Mouse (Mus musculus): ENCODE results near the gene Palld. TPM values are rescaled to one million over a fixed set of nuclear protein-coding genes. Genes with fewer than 3 reads are reported as not detected.
A peak's percentile ranks its signal among the peaks of the same experiment; 100 is the strongest.

Gene Palld
- polyA plus RNA-seq, 1 experiment from 2014 or later, result 84.1 TPM

DNA sequence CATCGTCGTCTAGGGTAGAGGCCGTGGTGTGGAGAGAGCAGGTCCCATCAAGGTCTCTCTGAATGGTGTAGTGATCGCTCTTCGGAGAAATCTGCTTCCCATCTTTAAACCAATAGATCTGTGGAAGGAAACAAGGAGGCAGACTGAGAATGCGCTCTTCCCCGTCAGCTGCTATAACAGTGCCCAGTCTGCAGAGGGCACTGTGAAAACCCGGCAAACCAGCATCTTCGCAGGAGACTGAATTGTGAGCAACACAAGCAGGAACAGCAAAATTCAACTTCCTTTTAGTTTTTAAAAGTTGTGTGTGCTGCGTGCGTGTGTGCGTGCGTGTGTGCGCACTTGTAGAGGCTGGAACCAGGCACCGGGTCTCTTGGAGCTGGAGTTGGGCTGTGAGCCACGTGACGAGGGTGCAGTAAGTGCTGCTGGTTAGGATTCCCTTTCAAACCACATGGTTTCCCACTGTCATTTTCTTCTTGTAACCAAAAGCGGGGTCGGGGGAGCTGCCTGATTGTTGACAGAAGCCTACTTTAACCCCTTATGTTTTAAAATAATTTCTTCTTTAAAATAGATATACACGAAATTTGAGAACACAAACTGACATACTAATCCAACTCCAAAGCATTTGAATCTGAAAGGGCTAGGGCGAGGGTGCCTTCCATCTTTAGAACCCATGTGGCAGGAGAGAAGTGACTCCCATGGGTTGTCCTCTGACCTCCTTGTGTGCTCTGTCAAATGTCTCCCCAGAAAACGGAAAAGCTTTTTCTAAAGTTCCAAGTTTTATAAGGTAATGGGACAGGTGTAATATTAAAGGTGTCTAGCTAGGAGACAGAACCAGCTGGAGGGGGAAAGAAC lies 370.3 kb downstream of the Palld start:
- no peak overlapping the region for H3K4me2 ChIP-seq (ENCODE audit: low read depth, low read length)
- peaks cover 32% of the 10 kb centered on the region for H3K36me3 ChIP-seq (ENCODE audit: control insufficient read depth, insufficient read depth, low read length)
- H3K4me3 ChIP-seq (ENCODE audit: low read length), result no peak overlapping the region
- peaks cover 2% of the 10 kb centered on the region; the same call in 1 of the 2 replicates for H3K4me1 ChIP-seq (replicated peaks; ENCODE audit: control insufficient read depth, insufficient read depth, low read length)
- no peak for ATAC-seq (ENCODE audit: low read depth)
- H3K9ac ChIP-seq (ENCODE audit: low read length), result no peak overlapping the region
- 67% methylated on average over 22 of the region's 22 CpGs for WGBS
- H3K27me3 ChIP-seq (ENCODE audit: control insufficient read depth, insufficient read depth, low read depth, low read length), result no peaks in the 10 kb centered on the region
- no peak overlapping the region for H3K27ac ChIP-seq (ENCODE audit: low read length)
- H3K9me3 ChIP-seq (ENCODE audit: control insufficient read depth, low read length), result no peaks in the 10 kb centered on the region

- peak; percentile 26; the same call in 1 of the 2 replicates for ATAC-seq (ENCODE audit: low read depth)
- Histone ChIP-seq H3K9ac (ENCODE audit: low read length) (no peak overlapping the region), H3K36me3 (ENCODE audit: control insufficient read depth, insufficient read depth, low read length) (peaks cover 31% of the 10 kb centered on the region), H3K9me3 (ENCODE audit: control insufficient read depth, low read length) (no peaks in the 10 kb centered on the region), H3K27me3 (ENCODE audit: control insufficient read depth, insufficient read depth, low read depth, low read length) (no peaks in the 10 kb centered on the region), H3K4me2 (ENCODE audit: low read depth, low read length) (no peak overlapping the region), H3K4me1 (replicated peaks; ENCODE audit: control insufficient read depth, insufficient read depth, low read length) (peaks cover 2% of the 10 kb centered on the region; the same call in 1 of the 2 replicates), H3K4me3 (ENCODE audit: low read length) (no peak overlapping the region), H3K27ac (ENCODE audit: low read length) (no peak overlapping the region)
- 71% methylated on average over 6 of the region's 6 CpGs for WGBS
These were observed 373.8 kb downstream of the Palld start for GRCm38 (mm10) chr8:61528642-61529041.

DNA sequence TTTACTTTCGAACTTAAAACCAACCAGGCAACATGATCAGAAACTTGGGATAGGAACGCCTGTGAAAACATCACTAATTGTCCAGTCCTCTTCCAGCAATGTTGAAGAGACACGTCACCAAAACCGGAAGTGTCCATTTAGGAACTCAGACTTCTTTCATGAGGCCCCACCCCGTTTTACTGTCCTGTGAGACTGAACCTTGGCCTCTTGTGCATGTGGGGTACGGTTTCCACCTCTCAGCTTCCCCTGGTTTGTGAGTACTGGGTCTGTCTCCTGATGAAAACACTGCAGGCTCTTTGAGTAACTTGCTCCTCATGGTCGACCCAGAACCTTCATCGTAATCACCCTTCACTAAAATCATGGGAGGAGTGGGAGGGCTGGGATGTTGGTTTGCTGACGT lies 374.3 kb downstream of the Palld start:
- no peak overlapping the region for H3K27ac ChIP-seq (ENCODE audit: low read length)
- H3K9me3 ChIP-seq (ENCODE audit: control insufficient read depth, low read length), result no peaks in the 10 kb centered on the region
- ATAC-seq (ENCODE audit: low read depth), result no peak
- H3K27me3 ChIP-seq (ENCODE audit: control insufficient read depth, insufficient read depth, low read depth, low read length), result no peaks in the 10 kb centered on the region
- no peak overlapping the region for H3K9ac ChIP-seq (ENCODE audit: low read length)
- peaks cover 2% of the 10 kb centered on the region; the same call in 1 of the 2 replicates for H3K4me1 ChIP-seq (replicated peaks; ENCODE audit: control insufficient read depth, insufficient read depth, low read length)
- peaks cover 28% of the 10 kb centered on the region for H3K36me3 ChIP-seq (ENCODE audit: control insufficient read depth, insufficient read depth, low read length)
- H3K4me3 ChIP-seq (ENCODE audit: low read length), result no peak overlapping the region
- no peak overlapping the region for H3K4me2 ChIP-seq (ENCODE audit: low read depth, low read length)
- WGBS, result 86% methylated on average over 9 of the region's 9 CpGs

DNA sequence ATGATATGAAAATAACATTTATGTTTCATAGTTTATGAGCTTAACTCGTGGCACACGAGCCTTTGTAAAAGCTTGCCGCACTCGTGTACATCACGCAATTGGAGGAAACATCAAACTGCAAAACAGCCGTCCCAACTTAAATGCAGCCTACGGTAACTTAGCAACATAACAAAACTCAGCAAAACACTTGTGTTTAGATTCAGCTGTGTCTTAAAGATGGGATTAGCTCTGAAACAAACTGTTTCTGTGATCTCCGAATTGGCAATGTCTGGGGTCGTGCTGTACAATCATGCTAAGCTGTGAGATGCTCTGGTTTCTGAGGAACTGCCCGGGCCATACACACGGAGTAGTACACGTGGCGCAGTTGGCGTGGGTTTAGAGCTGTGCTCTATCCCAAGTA lies 375.5 kb downstream of the Palld start:
- Histone ChIP-seq H3K4me3 (ENCODE audit: low read length) (no peak overlapping the region), H3K9me3 (ENCODE audit: control insufficient read depth, low read length) (no peaks in the 10 kb centered on the region), H3K4me2 (ENCODE audit: low read depth, low read length) (no peak overlapping the region), H3K27ac (ENCODE audit: low read length) (no peak overlapping the region), H3K9ac (ENCODE audit: low read length) (no peak overlapping the region), H3K36me3 (ENCODE audit: control insufficient read depth, insufficient read depth, low read length) (peaks cover 30% of the 10 kb centered on the region), H3K27me3 (ENCODE audit: control insufficient read depth, insufficient read depth, low read depth, low read length) (no peaks in the 10 kb centered on the region), H3K4me1 (replicated peaks; ENCODE audit: control insufficient read depth, insufficient read depth, low read length) (peaks cover 2% of the 10 kb centered on the region; the same call in 1 of the 2 replicates)
- no peak for ATAC-seq (ENCODE audit: low read depth)
- WGBS, result 80% methylated on average over 14 of the region's 14 CpGs

DNA sequence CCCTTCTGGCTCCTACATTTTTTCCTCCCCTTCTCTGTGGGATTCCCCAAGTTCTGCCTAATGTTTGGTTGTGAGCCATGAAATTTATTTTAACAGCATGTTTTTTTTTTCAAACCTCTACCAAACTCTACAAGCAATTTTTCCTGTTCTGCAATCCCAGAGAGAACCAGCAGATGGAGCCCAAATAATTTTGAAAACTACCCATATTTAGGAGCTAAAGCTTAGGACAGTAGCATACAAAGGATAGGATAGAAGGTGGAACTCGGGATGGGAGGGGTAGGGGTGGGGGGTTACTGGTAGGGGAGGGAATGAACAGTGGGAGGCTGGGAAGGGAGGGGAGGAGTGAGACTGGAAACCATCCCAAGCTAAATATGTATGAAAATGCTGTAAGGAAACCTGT lies 380.4 kb downstream of the Palld start:
- H3K36me3 ChIP-seq (ENCODE audit: control insufficient read depth, insufficient read depth, low read length), result peaks cover 21% of the 10 kb centered on the region
- no peaks in the 10 kb centered on the region for H3K27me3 ChIP-seq (ENCODE audit: control insufficient read depth, insufficient read depth, low read depth, low read length)
- no peaks in the 10 kb centered on the region for H3K4me1 ChIP-seq (replicated peaks; ENCODE audit: control insufficient read depth, insufficient read depth, low read length)
- WGBS, result 4% methylated on average over 1 of the region's 1 CpGs
- ATAC-seq (ENCODE audit: low read depth), result no peak
- H3K9ac ChIP-seq (ENCODE audit: low read length), result no peak overlapping the region
- H3K4me3 ChIP-seq (ENCODE audit: low read length), result no peak overlapping the region
- H3K9me3 ChIP-seq (ENCODE audit: control insufficient read depth, low read length), result no peaks in the 10 kb centered on the region
- no peak overlapping the region for H3K27ac ChIP-seq (ENCODE audit: low read length)
- H3K4me2 ChIP-seq (ENCODE audit: low read depth, low read length), result no peak overlapping the region

- ATAC-seq (ENCODE audit: low read depth), result no peak
- WGBS, result 65% methylated on average over 14 of the region's 14 CpGs
These were observed 384.8 kb downstream of the Palld start for GRCm38 (mm10) chr8:61517502-61518185.

DNA sequence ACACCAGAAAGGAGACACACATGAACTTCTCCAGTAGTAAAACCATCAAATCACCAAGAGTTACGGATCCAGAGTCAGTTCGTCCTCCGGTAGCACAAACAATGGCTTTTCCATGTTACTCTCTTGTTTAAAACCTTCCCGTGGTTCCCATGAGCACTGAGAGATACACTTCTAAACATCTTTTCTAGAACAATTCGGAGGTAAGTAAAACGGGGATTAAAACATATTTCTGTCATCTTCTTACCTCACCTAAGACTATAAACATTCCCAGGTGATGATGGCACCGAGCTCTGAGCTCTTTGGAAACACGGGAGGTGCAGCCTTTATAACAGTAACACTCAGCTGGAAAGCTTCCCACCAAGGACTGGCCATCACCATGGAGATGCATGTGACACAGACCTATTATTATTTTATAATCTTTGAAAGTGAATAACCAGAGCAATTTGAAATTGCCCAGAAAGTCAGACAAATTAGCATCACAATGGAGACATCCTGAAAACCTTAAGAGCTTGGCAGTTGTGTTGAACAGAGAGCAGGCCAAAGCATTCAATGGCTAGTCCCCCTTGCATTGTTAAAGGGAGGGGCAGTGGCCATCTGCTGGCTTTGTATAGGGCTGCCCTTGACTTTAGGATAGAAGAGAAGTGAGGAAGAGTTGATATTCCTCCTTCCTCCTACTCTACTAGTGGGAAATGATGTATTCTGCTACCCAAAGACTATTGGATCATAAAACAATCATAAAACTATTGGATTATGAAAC lies 385.6 kb downstream of the Palld start:
- H3K27me3 ChIP-seq (ENCODE audit: control insufficient read depth, insufficient read depth, low read depth, low read length), result no peaks in the 10 kb centered on the region
- no peaks in the 10 kb centered on the region for H3K9me3 ChIP-seq (ENCODE audit: control insufficient read depth, low read length)
- ATAC-seq (ENCODE audit: low read depth), result no peak
- H3K4me1 ChIP-seq (replicated peaks; ENCODE audit: control insufficient read depth, insufficient read depth, low read length), result no peaks in the 10 kb centered on the region
- WGBS, result 78% methylated on average over 8 of the region's 8 CpGs
- H3K4me2 ChIP-seq (ENCODE audit: low read depth, low read length), result no peak overlapping the region
- no peak overlapping the region for H3K9ac ChIP-seq (ENCODE audit: low read length)
- no peak overlapping the region for H3K4me3 ChIP-seq (ENCODE audit: low read length)
- H3K36me3 ChIP-seq (ENCODE audit: control insufficient read depth, insufficient read depth, low read length), result peaks cover 20% of the 10 kb centered on the region
- no peak overlapping the region for H3K27ac ChIP-seq (ENCODE audit: low read length)

More at GRCm38 (mm10) chr8:61517502-61518185, 384.8 kb downstream of the Palld start:
- Histone ChIP-seq H3K4me3 (ENCODE audit: low read length) (no peak overlapping the region), H3K27ac (ENCODE audit: low read length) (no peak overlapping the region), H3K36me3 (ENCODE audit: control insufficient read depth, insufficient read depth, low read length) (peaks cover 18% of the 10 kb centered on the region), H3K9me3 (ENCODE audit: control insufficient read depth, low read length) (no peaks in the 10 kb centered on the region), H3K4me2 (ENCODE audit: low read depth, low read length) (no peak overlapping the region), H3K4me1 (replicated peaks; ENCODE audit: control insufficient read depth, insufficient read depth, low read length) (no peaks in the 10 kb centered on the region), H3K27me3 (ENCODE audit: control insufficient read depth, insufficient read depth, low read depth, low read length) (no peaks in the 10 kb centered on the region), H3K9ac (ENCODE audit: low read length) (no peak overlapping the region)

GRCm38 (mm10) chr8:61515931-61516744 lies 386.4 kb downstream of the Palld start:
- H3K27ac ChIP-seq (ENCODE audit: low read length), result no peak overlapping the region
- ATAC-seq (ENCODE audit: low read depth), result no peak
- H3K36me3 ChIP-seq (ENCODE audit: control insufficient read depth, insufficient read depth, low read length), result peaks cover 20% of the 10 kb centered on the region
- 50% methylated on average over 25 of the region's 25 CpGs for WGBS
- H3K27me3 ChIP-seq (ENCODE audit: control insufficient read depth, insufficient read depth, low read depth, low read length), result no peaks in the 10 kb centered on the region
- H3K4me2 ChIP-seq (ENCODE audit: low read depth, low read length), result no peak overlapping the region
- no peak overlapping the region for H3K9ac ChIP-seq (ENCODE audit: low read length)
- no peaks in the 10 kb centered on the region for H3K4me1 ChIP-seq (replicated peaks; ENCODE audit: control insufficient read depth, insufficient read depth, low read length)
- H3K4me3 ChIP-seq (ENCODE audit: low read length), result no peak overlapping the region
- H3K9me3 ChIP-seq (ENCODE audit: control insufficient read depth, low read length), result no peaks in the 10 kb centered on the region
